Mouse (Mus musculus) CH12.LX (cell line): Measurements from ENCODE around the gene Cdh13. TPM values are rescaled to one million over a fixed set of nuclear protein-coding genes. Genes with fewer than 3 reads are reported as not detected.

Experiments used
- DNase-seq: peaks from one replicate; pipeline ENCODE4 v3.0.0-alpha.2; 2013; ENCODE audit errors: extremely low read depth
- H3K27ac ChIP-seq: 2 replicates; pipeline ENCODE4 v1.5.1; 2012; ENCODE audit warnings: low read depth, mild to moderate bottlenecking, control low read depth, moderate library complexity; ENCODE audit not compliant: insufficient read depth
- H3K27me3 ChIP-seq: replicated peaks from 2 replicates; pipeline ENCODE3; 2012; ENCODE audit warnings: inconsistent platforms
- H3K36me3 ChIP-seq, 2 experiments: replicated peaks in 1 of 2; 2 replicates each; pipeline versions ENCODE3 to v1.6.1; 2012; ENCODE audit warnings: inconsistent platforms in 1 of 2, low read length in 1 of 2, mild to moderate bottlenecking in 1 of 2, mixed read lengths in 1 of 2, moderate library complexity in 1 of 2; ENCODE audit not compliant: control insufficient read depth in 1 of 2, insufficient read depth in 1 of 2
- H3K4me1 ChIP-seq, 2 experiments: 2 replicates each; pipeline ENCODE4 v1.6.1; 2012; ENCODE audit warnings: inconsistent platforms in 1 of 2, moderate library complexity in 1 of 2; ENCODE audit not compliant: insufficient read depth in 2 of 2, control insufficient read depth in 1 of 2
- H3K4me2 ChIP-seq: 2 replicates; pipeline ENCODE4 v1.6.1; 2012; ENCODE audit warnings: low read depth, mild to moderate bottlenecking, control low read depth; ENCODE audit not compliant: poor library complexity, insufficient read depth, severe bottlenecking
- H3K4me3 ChIP-seq, 3 experiments: fragments of 150-350 bp in 1 of 3; sonication (generic) in 1 of 3; replicated peaks in 1 of 3; 2 replicates each; pipeline versions ENCODE3 to v1.5.1; 2011 to 2012; ENCODE audit warnings: low read depth in 2 of 3, low read length in 2 of 3, mild to moderate bottlenecking in 2 of 3, moderate library complexity in 2 of 3, control low read depth in 1 of 3, improper control_type of control experiment in 1 of 3, inconsistent platforms in 1 of 3, mixed read lengths in 1 of 3; ENCODE audit not compliant: poor library complexity in 1 of 3
- H3K79me2 ChIP-seq: replicated peaks from 2 replicates; pipeline ENCODE4 v1.6.1; 2012; ENCODE audit warnings: mild to moderate bottlenecking, moderate library complexity; ENCODE audit not compliant: control insufficient read depth, poor library complexity, insufficient read depth, severe bottlenecking; ENCODE audit errors: extremely low read depth
- H3K9ac ChIP-seq: 2 replicates; pipeline ENCODE4 v1.6.1; 2012; ENCODE audit warnings: low read depth, mild to moderate bottlenecking, control low read depth, moderate library complexity; ENCODE audit not compliant: insufficient read depth
- H3K9me3 ChIP-seq: replicated peaks from 2 replicates; pipeline ENCODE3; 2012; ENCODE audit warnings: low read length, inconsistent platforms, mixed read lengths
- CHD1 ChIP-seq: IDR thresholded peaks from 2 replicates; pipeline ENCODE4 v1.6.1; 2012; ENCODE audit warnings: low read depth, low read length, improper control_type of control experiment, inconsistent platforms
- CHD2 ChIP-seq: IDR thresholded peaks from 2 replicates; pipeline ENCODE4 v1.6.1; 2011; ENCODE audit warnings: low read length, improper control_type of control experiment
- CTCF ChIP-seq, 2 experiments: IDR thresholded peaks in 1 of 2; conservative IDR thresholded peaks in 1 of 2; 2 replicates each; pipeline ENCODE4 v1.5.1; 2011 to 2012; ENCODE audit warnings: low read depth in 2 of 2, low read length in 2 of 2, improper control_type of control experiment in 1 of 2, inconsistent platforms in 1 of 2, mild to moderate bottlenecking in 1 of 2, moderate library complexity in 1 of 2
- ELF1 ChIP-seq: IDR thresholded peaks from 2 replicates; pipeline ENCODE4 v1.6.1; 2014; ENCODE audit warnings: low read depth, mild to moderate bottlenecking, inconsistent platforms, low read length, improper control_type of control experiment
- ETS1 ChIP-seq: conservative IDR thresholded peaks from 2 replicates; pipeline ENCODE4 v1.6.1; 2012; ENCODE audit warnings: low read depth, mild to moderate bottlenecking, inconsistent platforms, low read length, improper control_type of control experiment, moderate library complexity
- GABPA ChIP-seq: IDR thresholded peaks from 2 replicates; pipeline ENCODE4 v1.6.1; 2012; ENCODE audit warnings: low read depth, low read length, improper control_type of control experiment, inconsistent platforms; ENCODE audit not compliant: insufficient replicate concordance
- HCFC1 ChIP-seq: IDR thresholded peaks from 2 replicates; pipeline ENCODE4 v1.6.1; 2012; ENCODE audit warnings: low read depth, mild to moderate bottlenecking, inconsistent platforms, low read length, improper control_type of control experiment
- IRF4 ChIP-seq: IDR thresholded peaks from 2 replicates; pipeline ENCODE4 v1.6.1; 2014; ENCODE audit warnings: low read depth, mild to moderate bottlenecking, inconsistent platforms, low read length, improper control_type of control experiment
- JUN ChIP-seq: IDR thresholded peaks from 2 replicates; pipeline ENCODE4 v1.6.1; 2011; ENCODE audit warnings: low read depth, mild to moderate bottlenecking, low read length, improper control_type of control experiment, moderate library complexity; ENCODE audit not compliant: insufficient read depth
- JUND ChIP-seq: conservative IDR thresholded peaks from 2 replicates; pipeline ENCODE4 v1.6.1; 2011; ENCODE audit warnings: low read depth, low read length, improper control_type of control experiment
- KAT2A ChIP-seq: IDR thresholded peaks from 2 replicates; pipeline ENCODE4 v1.6.1; 2012; ENCODE audit warnings: low read length, improper control_type of control experiment, inconsistent platforms; ENCODE audit not compliant: insufficient replicate concordance
- MAFK ChIP-seq: IDR thresholded peaks from 2 replicates; pipeline ENCODE4 v1.6.1; 2011; ENCODE audit warnings: low read length, improper control_type of control experiment; ENCODE audit not compliant: insufficient replicate concordance
- MAX ChIP-seq: IDR thresholded peaks from 2 replicates; pipeline ENCODE4 v1.6.1; 2011; ENCODE audit warnings: low read length, improper control_type of control experiment
- MAZ ChIP-seq: IDR thresholded peaks from 2 replicates; pipeline ENCODE4 v1.6.1; 2012; ENCODE audit warnings: low read depth, mild to moderate bottlenecking, inconsistent platforms, low read length, improper control_type of control experiment, moderate library complexity
- MEF2A ChIP-seq: IDR thresholded peaks from 2 replicates; pipeline ENCODE4 v1.6.1; 2014; ENCODE audit warnings: low read depth, mild to moderate bottlenecking, inconsistent platforms, low read length, improper control_type of control experiment, borderline replicate concordance
- MXI1 ChIP-seq: IDR thresholded peaks from 2 replicates; pipeline ENCODE4 v1.6.1; 2011; ENCODE audit warnings: mild to moderate bottlenecking, low read depth, low read length, improper control_type of control experiment
- NRF1 ChIP-seq: IDR thresholded peaks from 2 replicates; pipeline ENCODE4 v1.6.1; 2014; ENCODE audit warnings: low read depth, mild to moderate bottlenecking, inconsistent platforms, low read length, improper control_type of control experiment, moderate library complexity
- RCOR1 ChIP-seq: conservative IDR thresholded peaks from 2 replicates; pipeline ENCODE4 v1.6.1; 2012; ENCODE audit warnings: low read depth, mild to moderate bottlenecking, inconsistent platforms, low read length, improper control_type of control experiment
- SMC3 ChIP-seq: IDR thresholded peaks from 2 replicates; pipeline ENCODE4 v1.6.1; 2011; ENCODE audit warnings: low read depth, low read length, improper control_type of control experiment
- TBP ChIP-seq: conservative IDR thresholded peaks from 2 replicates; pipeline ENCODE4 v1.6.1; 2011; ENCODE audit warnings: low read depth, low read length, improper control_type of control experiment
- TCF12 ChIP-seq: IDR thresholded peaks from 2 replicates; pipeline ENCODE4 v1.6.1; 2014; ENCODE audit warnings: low read depth, mild to moderate bottlenecking, inconsistent platforms, low read length, improper control_type of control experiment
- UBTF ChIP-seq: IDR thresholded peaks from 2 replicates; pipeline ENCODE4 v1.6.1; 2012; ENCODE audit warnings: low read depth, mild to moderate bottlenecking, inconsistent platforms, low read length, improper control_type of control experiment, moderate library complexity
- USF1 ChIP-seq: IDR thresholded peaks from 2 replicates; pipeline ENCODE4 v1.6.1; 2014; ENCODE audit warnings: low read depth, mild to moderate bottlenecking, inconsistent platforms, low read length, improper control_type of control experiment
- ZC3H11A ChIP-seq: IDR thresholded peaks from 2 replicates; pipeline ENCODE4 v1.6.1; 2012; ENCODE audit warnings: low read depth, mild to moderate bottlenecking, inconsistent platforms, low read length, improper control_type of control experiment
- ZKSCAN1 ChIP-seq: IDR thresholded peaks from 2 replicates; pipeline ENCODE4 v1.6.1; 2012; ENCODE audit warnings: low read depth, inconsistent platforms, low read length, improper control_type of control experiment, borderline replicate concordance
- ZMIZ1 ChIP-seq: IDR thresholded peaks from 2 replicates; pipeline ENCODE4 v1.6.1; 2012; ENCODE audit warnings: low read depth, mild to moderate bottlenecking, inconsistent platforms, low read length, improper control_type of control experiment
- dilution Hi-C: fragments of 300-500 bp; cut with MboI; formaldehyde crosslinking; loops from 2 replicates; pipeline ENCODE4 v1.14.3; 2020; ENCODE audit warnings: low sequenced_read_pairs; ENCODE audit not compliant: extremely low pct_unique_long_range_greater_than_20kb, extremely low pct_ligation_motif_present
- in situ Hi-C: fragments of 300-500 bp; cut with MboI; formaldehyde crosslinking; loops from 3 replicates; pipeline ENCODE4 v1.14.3; 2019; ENCODE audit warnings: low sequenced_read_pairs, low pct_ligation_motif_present, low pct_unique_long_range_greater_than_20kb, mixed read lengths
- polyA plus RNA-seq: library from polyadenylated mRNA; unstranded; fragments of >175 nt; gene quantifications from 2 replicates; pipeline ENCODE4 v1.2.1, GENCODE M21; 2012; ENCODE audit warnings: low read depth; ENCODE audit not compliant: insufficient read length
- total RNA-seq, 2 experiments: library from RNA; depleted of rRNA; stranded (reverse); fragments of 300-350 nt in 1 of 2; fragments of >200 nt in 1 of 2; gene quantifications; 2 replicates each; pipeline ENCODE4 v1.2.3; 2012 to 2014

The Cdh13 gene
- total and polyA plus RNA-seq, 3 experiments: not detected

GRCm38 (mm10) chr8:118722896-118723295 is 439.4 kb downstream of the Cdh13 start:
- no peak for TF ChIP-seq ETS1
- TF ChIP-seq ZKSCAN1: no peak
- TF ChIP-seq MEF2A: no peak
- TF ChIP-seq MXI1: no peak
- TF ChIP-seq NRF1: no peak
- no peak for TF ChIP-seq JUN
- TF ChIP-seq SMC3: no peak
- no peak for TF ChIP-seq CHD1
- TF ChIP-seq USF1: no peak
- TF ChIP-seq CHD2: no peak
- no peak for TF ChIP-seq ELF1
- no peak for TF ChIP-seq GABPA
- TF ChIP-seq ZC3H11A: no peak
- no peak for TF ChIP-seq HCFC1
- TF ChIP-seq UBTF: no peak
- no peak for TF ChIP-seq MAZ
- TF ChIP-seq TBP: no peak
- Histone ChIP-seq H3K36me3 (no peaks in the 10 kb centered on the region), H3K27ac (no peak overlapping the region), H3K4me1 (no peaks in the 10 kb centered on the region), H3K9ac (no peak overlapping the region), H3K79me2 (no peaks in the 10 kb centered on the region), H3K4me2 (no peak overlapping the region), H3K27me3 (no peaks in the 10 kb centered on the region), H3K9me3 (peaks cover 70% of the 10 kb centered on the region), H3K4me3 (no peak overlapping the region)
- dilution Hi-C loops: no loop called here
- no peak for DNase-seq
- in situ Hi-C loops: no loop called here

GRCm38 (mm10) chr8:118725651-118726050 is 442.1 kb downstream of the Cdh13 start:
- TF ChIP-seq MAFK (no peak), GABPA (no peak), CTCF (conservative IDR thresholded peaks at IDR 0.05 in 1 of 2, IDR thresholded peaks at IDR 0.05 in 1 of 2; ENCODE audit: low read depth in 2 of 2, low read length in 2 of 2) (no peak), SMC3 (no peak), KAT2A (no peak), ELF1 (no peak), RCOR1 (no peak), NRF1 (no peak), MAX (no peak), MXI1 (no peak), ZMIZ1 (no peak), HCFC1 (no peak), USF1 (no peak), IRF4 (no peak), CHD1 (no peak), TCF12 (no peak), JUND (no peak)
- H3K9me3 ChIP-seq: peaks cover 79% of the 10 kb centered on the region
- DNase-seq: no peak

More at GRCm38 (mm10) chr8:118725651-118726050, 442.1 kb downstream of the Cdh13 start:
- Histone ChIP-seq H3K27ac (no peak overlapping the region), H3K4me3 (no peak overlapping the region), H3K4me1 (no peaks in the 10 kb centered on the region), H3K27me3 (no peaks in the 10 kb centered on the region), H3K4me2 (no peak overlapping the region), H3K79me2 (no peaks in the 10 kb centered on the region), H3K9ac (no peak overlapping the region), H3K36me3 (no peaks in the 10 kb centered on the region)
- dilution Hi-C loops (no loop called here), in situ Hi-C loops (no loop called here)
